Mouse (Mus musculus): ENCODE data around the gene Plb1. TPM values are rescaled to one million over a fixed set of nuclear protein-coding genes. Genes with fewer than 3 reads are reported as not detected.
A peak's percentile ranks its signal among the peaks of the same experiment; 100 is the strongest.

Gene Plb1
- total RNA-seq, 2 experiments from 2014 or later: 1.5 to 2.0 TPM

DNA sequence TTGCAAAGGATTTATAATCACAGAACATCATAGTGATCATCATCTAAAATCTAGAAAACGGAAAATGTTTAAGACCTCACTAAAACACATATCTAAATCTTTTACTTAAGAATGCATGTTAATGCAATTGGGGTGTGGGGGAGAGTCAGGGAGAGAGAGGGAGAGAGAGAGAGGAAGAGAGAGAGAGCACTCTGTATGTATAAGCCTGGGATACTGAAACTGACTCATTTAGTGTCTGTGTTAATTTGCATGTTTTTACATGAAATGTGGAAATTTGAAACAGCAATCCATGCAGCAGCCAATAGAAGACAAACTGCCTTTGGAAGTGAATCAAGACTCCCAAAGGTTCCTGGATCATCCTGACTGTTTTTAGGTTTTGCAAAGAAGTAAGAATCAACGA lies 181.1 kb downstream of the Plb1 start:
- no peak for DNase-seq
- intact Hi-C loops (cut with DNase I): loop anchor here (2.0 to 5.0 kb wide), 3 partner anchors 47 to 91 kb away; no protein-coding TSS in a partner anchor

GRCm38 (mm10) chr5:32414461-32414985 lies 182.0 kb downstream of the Plb1 start:
- peak in 1 of 2 experiments; percentile 50 for DNase-seq
- intact Hi-C loops (cut with DNase I): loop anchor here (5.0 kb wide), 2 partner anchors 62 to 92 kb away; no protein-coding TSS in a partner anchor

- intact Hi-C loops (cut with DNase I): no loop called here
- DNase-seq: no peak
Measured at GRCm38 (mm10) chr5:32415554-32415953, 183.0 kb downstream of the Plb1 start.

Other genes with a start within 250 kb of the Plb1 start
- gene Fosl2, start 96.9 kb upstream of the Plb1 start, total RNA-seq (2021): 10 to 100 TPM; 32.4 to 36.3 TPM
- gene Ppp1cb, start 226.1 kb downstream of the Plb1 start, total RNA-seq (2021): 100 to 1,000 TPM; 476 to 479 TPM